Mouse (Mus musculus): ENCODE measurements around the gene Mfsd13b. TPM values are rescaled to one million over a fixed set of nuclear protein-coding genes. Genes with fewer than 3 reads are reported as not detected.

Mfsd13b gene
- total RNA-seq, 4 experiments from 2014 or later: not detected

DNA sequence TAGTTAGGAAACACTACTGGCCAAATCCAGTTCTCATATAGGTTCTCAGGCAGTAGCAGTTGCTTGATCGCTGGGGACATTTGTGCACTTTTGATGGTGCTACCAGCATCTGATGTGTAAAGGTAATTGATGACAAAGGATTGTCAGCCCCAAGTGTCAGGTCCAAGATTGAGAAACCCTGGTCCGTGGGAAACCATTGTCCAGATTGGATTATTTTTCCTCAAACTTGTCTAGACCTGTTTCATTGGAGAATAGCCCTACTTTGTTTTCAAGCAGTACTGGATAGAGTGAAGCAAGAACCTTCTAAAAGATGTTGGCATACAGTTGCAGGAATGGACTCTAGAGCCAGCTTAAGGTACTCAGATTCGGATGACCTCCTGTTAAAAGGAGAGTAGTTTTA lies 60.7 kb downstream of the Mfsd13b start:
- DNase-seq (ENCODE audit: low spot score in 2 of 2): no peak

DNA sequence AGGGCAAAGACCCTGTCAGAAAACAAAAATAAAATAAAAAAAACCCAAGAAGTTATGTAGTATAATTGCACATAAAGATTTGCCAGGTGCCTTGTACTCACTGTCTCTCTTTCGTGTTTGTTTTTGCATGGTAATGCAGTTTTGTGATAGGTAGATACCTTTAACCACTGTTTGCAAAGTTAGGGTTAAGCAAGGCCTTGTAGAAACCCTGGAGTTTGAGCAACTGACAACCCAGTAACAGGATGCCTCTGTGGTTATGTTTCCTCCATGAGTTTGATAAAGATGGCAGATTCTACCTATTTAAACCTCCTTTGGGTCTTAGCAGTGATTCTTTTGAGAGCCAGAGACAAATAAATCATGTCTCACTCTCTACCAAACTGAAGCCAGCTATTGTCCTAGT lies 61.2 kb downstream of the Mfsd13b start:
- DNase-seq (ENCODE audit: low spot score in 2 of 2): no peak

DNA sequence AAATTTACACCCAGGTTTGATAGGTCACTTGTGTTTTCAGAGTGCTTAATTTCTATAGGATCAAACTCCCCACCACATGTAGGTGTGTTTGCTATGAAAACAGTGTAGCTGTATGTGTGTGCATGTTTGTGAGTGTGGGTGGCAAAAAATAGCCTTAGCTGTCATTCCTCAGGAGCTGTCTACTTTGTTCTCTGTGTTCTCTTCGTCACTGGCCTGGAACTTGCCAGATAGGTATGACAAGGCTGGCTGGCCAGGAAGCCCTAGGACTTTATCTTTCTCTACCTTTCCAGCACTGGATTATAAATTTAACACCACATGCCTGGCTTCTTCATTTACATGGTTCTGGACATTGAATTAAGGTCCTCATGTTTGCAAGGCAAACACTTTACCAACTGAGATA lies 61.9 kb downstream of the Mfsd13b start:
- DNase-seq (ENCODE audit: low spot score in 2 of 2): no peak

DNA sequence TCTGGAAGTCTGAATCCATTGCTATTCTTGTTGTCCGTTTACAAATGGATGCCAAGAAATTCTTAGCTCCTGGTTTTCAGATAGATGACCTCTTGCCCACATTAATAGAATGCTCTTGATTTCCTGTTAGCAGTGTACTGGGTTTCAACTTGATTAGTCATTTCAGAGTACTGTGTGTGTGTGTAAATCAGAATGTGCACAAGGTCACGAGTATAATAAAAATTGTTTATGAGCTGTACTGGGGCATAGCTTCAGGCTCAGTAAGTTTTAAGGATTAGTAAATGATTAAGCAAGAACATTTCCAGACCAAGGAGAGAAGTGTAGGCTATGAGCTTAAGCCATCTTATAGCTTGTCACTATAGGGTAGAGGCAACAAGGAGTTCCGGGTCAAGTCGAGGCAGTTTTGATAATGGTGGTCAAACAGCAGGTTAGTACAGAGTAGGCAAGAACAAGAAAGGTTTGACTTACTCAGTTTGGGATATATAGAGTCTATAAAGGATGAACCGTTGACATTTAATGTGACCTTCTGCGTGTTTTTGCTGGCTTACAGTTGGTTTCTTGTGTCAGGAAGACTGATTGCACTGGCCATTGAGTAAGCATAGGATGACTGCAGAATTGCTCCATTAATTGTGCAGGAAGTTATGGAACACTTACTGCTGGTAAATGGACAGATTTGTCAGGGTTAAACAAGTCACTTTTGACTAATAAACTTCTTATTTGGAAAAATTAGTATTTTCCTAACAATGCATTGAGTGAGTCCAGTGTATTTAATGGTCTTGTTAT lies 63.6 kb downstream of the Mfsd13b start:
- no peak for DNase-seq (ENCODE audit: low spot score in 2 of 2)

DNA sequence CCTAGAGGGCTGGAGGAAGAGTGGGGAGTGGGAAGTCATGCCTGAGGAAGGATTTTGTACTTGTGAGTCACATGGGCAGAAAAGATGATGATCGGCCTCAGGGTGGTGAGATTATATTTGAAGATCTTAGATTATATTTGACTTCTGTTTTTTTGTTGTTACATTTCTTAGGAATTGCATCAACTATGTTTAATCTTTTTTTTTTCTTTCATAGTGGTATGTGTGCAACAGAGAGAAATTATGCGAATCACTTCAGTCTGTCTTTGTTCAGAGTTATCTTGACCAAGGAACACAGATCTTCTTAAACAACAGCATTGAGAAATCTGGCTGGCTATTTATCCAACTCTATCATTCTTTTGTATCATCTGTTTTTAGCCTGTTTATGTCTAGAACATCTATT lies 65.3 kb downstream of the Mfsd13b start:
- DNase-seq (ENCODE audit: low spot score in 2 of 2): no peak

DNA sequence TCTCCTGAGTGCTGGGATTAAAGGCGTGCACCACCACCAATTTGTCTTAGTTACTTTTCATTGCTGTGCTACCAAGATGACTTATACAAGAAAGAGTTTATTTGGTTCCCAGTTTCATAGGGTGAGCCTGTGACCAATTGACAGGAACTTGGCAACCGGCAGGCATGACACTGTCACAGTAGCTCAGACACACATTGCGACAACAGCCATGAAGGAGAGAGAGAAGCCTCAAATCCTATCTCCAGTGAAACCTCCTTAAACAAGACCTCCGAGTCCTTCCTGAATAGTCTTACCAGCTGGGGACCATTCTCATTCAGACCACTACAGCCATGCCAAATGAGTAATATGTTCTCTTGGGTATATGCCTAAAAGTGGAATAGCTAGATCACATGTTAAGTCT lies 70.8 kb downstream of the Mfsd13b start:
- no peak for DNase-seq (ENCODE audit: low spot score in 2 of 2)

DNA sequence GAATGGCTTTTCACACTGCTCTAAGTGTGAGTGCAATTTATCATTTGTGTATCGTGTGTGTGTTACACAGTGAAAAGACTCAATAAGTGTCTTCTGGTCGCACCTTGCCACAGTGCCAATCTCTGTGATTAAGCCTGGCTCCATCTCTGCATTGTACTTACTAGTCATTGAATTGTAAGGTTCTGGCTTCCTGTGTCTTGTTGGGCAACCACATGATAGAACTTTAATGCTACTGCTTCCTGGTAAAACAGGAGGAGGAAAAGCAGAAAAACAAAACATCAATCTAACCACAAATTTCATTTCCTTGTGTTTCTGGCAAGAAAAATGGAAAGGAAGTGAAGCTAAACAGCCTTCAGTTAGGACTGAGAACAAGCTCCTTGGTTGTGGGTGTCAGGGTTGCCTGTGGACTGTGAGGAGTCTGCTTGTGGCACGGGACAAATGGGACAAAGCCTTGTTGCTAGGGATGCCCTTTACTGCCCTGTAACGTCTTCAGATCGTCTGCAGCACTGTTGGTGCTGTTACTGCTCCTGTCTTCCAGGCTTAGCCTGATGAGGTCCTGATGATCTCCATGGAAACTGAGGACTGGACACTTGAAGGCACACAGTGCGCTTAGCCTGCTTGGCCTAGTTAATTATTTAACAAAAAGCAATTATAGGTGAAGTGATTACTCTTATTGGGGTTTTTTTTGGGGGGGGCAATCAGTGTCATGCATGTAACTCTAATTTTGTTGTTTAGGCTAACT lies 77.3 kb downstream of the Mfsd13b start:
- DNase-seq (ENCODE audit: low spot score in 2 of 2): no peak

DNA sequence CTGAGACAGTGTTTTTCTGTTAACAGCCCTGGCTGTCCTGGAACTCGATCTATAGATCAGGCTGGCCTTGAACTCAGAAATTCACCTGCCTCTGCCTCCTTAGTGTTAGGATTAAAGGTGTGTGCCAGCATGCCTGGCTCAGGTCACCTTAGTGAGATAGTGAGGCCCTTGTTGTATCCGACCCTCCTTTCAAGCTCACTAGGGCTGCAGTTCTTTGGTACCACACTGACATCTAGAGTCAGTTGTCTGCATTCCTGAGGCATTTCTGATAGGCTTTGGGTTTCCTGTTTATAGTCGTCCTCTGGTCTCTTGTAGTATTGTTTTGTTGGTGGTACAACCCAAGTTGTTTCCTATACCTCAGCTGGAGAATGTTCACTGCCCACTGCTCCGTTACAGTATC lies 82.0 kb downstream of the Mfsd13b start:
- no peak for DNase-seq (ENCODE audit: low spot score in 2 of 2)

Other genes starting within 250 kb of the Mfsd13b start
- gene Vwa3a, start 243.2 kb upstream of the Mfsd13b start, total RNA-seq (2022): under 1 TPM; 0.36 to 0.80 (median 0.54) TPM
- under 1 TPM in 3 of 4 experiments, not detected in 1; 0.21 to 0.38 (median 0.27) TPM for gene Gm5737, start 170.1 kb upstream of the Mfsd13b start, total RNA-seq (2022)
- gene Eef2k, start 139.7 kb upstream of the Mfsd13b start, total RNA-seq (2022): 10 to 100 TPM; 60.0 to 79.0 (median 75.1) TPM
- gene Polr3e, start 64.8 kb upstream of the Mfsd13b start, total RNA-seq (2022): 10 to 100 TPM in 1 of 4 experiments, 1 to 10 TPM in 3; 7.7 to 11.2 (median 8.4) TPM
- 1 to 10 TPM; 1.2 to 2.7 (median 1.6) TPM for gene Cdr2, start 197 bp upstream of the Mfsd13b start, total RNA-seq (2022)
- gene Mettl9, start 51.9 kb downstream of the Mfsd13b start, total RNA-seq (2022): 10 to 100 TPM; 20.4 to 26.1 (median 23.6) TPM
- gene Igsf6, start 92.1 kb downstream of the Mfsd13b start, total RNA-seq (2022): under 1 TPM in 3 of 4 experiments, not detected in 1; 0.13 to 0.36 (median 0.20) TPM
- gene Otoa, start 99.1 kb downstream of the Mfsd13b start, total RNA-seq (2022): under 1 TPM in 2 of 4 experiments, not detected in 2; 0.05 to 0.21 TPM